Mouse (Mus musculus) T-cell, adult 66 days (primary cell): ENCODE measurements around the gene Gm2115. TPM values are rescaled to one million over a fixed set of nuclear protein-coding genes. Genes with fewer than 3 reads are reported as not detected.

Source experiments
- total RNA-seq, 2 experiments: library from RNA; stranded (reverse); gene quantifications; 3 replicates in 1 of 2; 4 replicates in 1 of 2; pipeline ENCODE4 v1.2.4; 2023

Gene Gm2115
- total RNA-seq: not detected

DNA sequence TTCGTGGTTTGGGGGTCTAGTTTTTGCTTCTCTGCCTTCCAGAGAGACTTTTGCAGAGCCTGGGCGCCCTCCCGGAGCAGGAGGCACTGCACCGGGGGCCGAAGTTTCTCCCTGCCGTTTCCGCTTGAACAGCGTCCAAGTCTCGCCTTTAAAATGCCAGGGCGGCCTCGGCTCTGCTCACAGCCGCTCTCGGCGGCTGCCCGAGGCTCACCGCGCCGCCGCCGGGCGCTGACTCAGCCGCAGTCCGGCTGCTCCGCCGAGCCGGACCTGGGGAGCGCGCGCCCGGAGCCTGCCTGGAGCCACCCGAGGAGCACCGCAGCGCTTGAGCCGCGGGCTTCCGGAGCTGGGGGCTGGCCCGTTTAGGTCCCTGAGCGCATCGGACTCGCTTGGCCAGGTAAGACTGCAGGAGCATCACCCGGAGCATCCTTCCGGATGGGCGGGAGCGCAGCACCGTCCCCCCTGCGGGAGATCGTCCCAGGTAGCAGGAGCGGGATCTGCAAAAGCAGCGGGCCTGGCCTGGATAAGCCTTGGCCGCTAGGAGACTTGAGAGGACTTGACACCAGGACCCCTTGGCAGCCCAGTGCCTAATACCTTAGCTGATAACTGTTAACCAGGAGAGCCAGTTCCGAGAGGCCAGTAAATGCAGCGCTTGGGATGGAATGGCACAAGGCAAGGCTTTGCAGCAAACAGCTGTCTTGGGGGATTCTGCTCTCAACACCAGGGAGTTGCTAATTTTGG lies at the start of gene Gm2115:
TSS of gene Gm2115 (plus strand) at position 159 of the 738 bp plus-strand sequence.

DNA sequence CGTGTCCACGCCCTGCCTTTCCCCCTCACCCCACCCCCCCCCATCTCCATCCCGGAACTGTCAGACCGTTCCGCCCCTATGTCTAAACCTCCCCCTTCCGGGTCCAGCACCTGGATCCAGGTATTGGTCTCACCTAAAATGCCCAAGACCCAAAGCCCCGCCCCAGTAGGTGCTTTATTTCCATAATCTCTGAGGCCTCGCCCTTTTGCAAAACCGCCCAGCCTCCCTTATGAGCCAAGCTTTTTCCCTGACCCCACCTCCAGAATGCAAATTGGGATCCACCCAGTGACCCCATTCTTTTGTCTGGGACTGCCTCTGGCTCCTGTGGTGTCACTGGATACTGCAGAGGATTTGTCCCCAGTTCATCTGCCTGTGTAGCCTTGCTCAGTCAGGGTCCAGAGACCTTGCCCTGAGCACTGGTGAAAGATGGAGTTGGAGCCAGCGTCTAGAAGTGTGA lies 77.6 kb downstream of the Gm2115 start, which contains the start of gene Fah:
TSS of gene Fah (minus strand) at position 430 of the 457 bp plus-strand sequence.

Other genes with a start within 250 kb of the Gm2115 start
- 1 to 10 TPM in 1 of 2 experiments, under 1 TPM in 1; 0.39 to 2.7 TPM for gene Arnt2, start 118.8 kb upstream of the Gm2115 start, total RNA-seq
- gene Fah, start 77.8 kb downstream of the Gm2115 start, total RNA-seq: 1 to 10 TPM; 2.8 to 4.0 TPM
- 100 to 1,000 TPM; 141 to 142 TPM for gene Zfand6, start 161.0 kb downstream of the Gm2115 start, total RNA-seq